Mouse (Mus musculus): ENCODE results near the gene Arhgap28.

DNA sequence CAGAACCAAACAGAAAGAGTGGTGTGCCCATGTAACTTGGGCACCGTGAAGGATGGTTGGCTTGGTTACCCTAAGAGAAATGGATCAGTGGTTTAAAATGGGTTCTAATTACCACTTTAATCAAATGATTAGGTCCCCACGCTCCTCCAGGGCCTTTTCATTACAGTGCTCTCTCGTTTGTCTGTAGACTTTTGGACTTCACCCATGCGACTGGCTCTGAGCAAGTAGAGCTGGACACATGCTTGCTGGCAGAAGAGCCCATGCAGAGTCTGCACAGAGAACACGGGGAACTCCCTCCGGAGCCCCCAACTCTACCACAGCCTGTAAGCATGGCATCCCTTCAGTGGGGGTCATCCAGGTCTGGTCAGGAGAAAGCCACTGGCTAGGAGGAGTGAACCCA is 190.3 kb downstream of the Arhgap28 start:
- TF ChIP-seq CTCF (IDR thresholded peaks at IDR 0.05; ENCODE audit: borderline replicate concordance, extremely low read depth, insufficient read depth, insufficient read length): no peak
- no peak for TF ChIP-seq POLR2A (IDR thresholded peaks at IDR 0.05; ENCODE audit: borderline replicate concordance, extremely low read depth, insufficient read depth, insufficient read length, poor library complexity, severe bottlenecking)
